Mouse (Mus musculus) urinary bladder, adult 2 months (tissue): ENCODE data around the gene Atp1b1. TPM values are rescaled to one million over a fixed set of nuclear protein-coding genes. Genes with fewer than 3 reads are reported as not detected.

Source experiments
- DNase-seq: peaks from one replicate; pipeline ENCODE4 v3.0.0; 2022; ENCODE audit warnings: low spot score
- polyA plus RNA-seq: library from polyadenylated mRNA; depleted of rRNA; stranded (reverse); fragments of >200 nt; gene quantifications from 2 replicates; pipeline ENCODE4 v1.2.3, GENCODE M21; 2012

Gene Atp1b1
- polyA plus RNA-seq, 1 experiment = 39.7 TPM

DNA sequence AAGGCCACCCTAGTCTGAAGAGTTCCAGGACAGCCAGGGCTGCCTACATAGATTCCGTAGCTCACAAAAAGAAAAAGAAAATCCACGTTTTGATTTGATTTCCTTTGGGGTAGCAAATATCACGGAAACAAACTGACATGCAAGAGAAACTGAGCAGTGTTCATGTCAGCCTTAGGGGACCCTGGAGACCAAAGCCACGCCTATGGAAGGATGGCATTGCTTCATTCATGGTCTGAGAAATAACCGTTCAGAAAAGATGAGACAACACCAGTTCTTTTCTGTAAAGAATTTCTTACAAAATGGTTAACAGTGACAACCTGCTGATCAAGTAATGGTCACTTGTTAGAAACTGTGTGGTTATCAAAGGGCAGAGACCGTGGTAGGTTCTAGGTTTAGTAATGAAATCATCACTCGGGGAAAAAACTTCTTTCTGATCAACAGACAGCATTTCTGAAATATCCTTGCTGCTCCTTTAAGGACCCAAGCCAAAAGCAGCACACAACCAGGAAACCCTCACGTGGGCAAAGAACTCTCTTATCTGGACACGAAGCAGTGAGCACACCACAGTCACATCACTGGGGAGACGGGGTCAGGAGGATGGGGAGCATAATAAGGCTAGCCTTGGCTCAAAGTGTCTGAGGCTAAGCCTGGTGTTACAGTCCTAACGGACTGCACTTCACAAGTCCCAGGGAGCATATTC lies 17.3 kb downstream of the Atp1b1 start:
- DNase-seq = no peak

DNA sequence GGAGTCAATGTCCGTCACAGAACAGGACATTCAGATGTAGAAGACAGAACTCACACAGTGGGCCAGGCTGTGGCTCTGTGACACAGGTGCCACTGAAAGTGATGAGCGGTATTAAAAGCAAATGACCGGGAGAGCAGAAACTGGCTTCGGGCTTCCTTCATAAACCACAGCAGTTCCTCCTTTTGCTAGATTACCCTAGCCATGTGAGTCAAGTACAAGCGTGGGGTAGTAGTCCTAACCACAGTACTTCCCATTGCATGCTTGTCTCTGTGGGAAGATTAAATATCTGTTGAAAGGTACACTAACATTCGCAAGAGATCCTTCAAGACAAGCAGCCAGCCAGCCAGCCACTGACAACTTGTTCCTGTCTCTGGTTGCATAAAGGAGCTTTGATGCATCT lies 17.9 kb downstream of the Atp1b1 start:
- DNase-seq = no peak

DNA sequence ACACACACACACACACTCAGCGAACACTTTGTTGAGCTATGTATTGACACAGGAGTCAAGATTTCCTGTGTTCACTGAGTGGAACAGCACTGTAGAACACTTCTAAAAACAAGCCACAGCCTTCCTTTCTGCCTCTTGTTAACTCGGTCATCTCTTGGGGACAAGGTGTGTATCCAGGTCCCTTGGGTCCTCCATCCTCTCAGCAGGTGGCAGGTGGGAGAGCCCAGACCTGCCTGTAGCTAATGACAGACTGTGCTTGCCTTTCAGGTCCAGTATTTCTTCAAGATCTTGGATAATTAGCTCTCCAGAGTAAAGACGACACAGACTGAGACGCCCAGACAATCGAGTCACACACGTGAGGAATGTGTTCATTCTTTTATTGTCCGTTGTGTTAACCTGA lies 21.4 kb downstream of the Atp1b1 start:
- DNase-seq = no peak

DNA sequence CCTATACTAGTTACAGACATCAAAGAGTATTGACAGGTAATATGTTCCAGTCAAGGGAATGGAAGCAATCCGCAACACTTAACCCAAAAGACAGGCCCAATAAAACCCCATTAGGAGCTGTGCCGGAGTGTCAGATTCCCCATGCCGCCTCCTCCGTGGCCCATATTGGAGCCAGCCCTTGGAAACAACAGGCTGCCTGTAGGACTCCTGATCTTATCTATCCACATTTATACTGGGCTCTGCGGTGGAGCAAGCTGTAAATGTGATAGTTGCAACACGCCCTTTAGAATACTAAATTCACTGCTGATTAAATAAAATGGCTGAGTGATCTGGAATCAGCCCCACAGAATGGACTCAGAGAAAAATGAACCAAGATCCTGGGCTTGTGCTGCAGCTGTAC lies 24.1 kb downstream of the Atp1b1 start:
- no peak for DNase-seq

DNA sequence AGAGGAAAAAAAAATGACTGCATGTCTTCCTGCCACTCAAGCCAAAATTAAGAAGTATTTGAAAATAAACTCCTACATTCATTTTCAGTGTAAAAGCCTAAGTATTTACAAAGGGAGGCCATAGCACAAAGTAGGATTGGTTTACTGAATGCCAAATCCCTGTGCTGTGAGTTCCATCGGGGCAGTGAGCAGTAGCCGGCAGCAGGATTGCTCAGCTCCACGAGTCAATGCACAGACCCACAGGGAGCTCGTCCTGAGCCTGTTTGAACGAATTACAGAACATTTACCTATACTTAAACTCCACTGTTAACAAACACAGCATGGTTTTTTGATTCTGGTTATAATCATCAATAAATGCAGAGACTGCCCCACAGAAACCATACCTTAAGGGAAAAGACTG lies 25.5 kb downstream of the Atp1b1 start:
- no peak for DNase-seq

DNA sequence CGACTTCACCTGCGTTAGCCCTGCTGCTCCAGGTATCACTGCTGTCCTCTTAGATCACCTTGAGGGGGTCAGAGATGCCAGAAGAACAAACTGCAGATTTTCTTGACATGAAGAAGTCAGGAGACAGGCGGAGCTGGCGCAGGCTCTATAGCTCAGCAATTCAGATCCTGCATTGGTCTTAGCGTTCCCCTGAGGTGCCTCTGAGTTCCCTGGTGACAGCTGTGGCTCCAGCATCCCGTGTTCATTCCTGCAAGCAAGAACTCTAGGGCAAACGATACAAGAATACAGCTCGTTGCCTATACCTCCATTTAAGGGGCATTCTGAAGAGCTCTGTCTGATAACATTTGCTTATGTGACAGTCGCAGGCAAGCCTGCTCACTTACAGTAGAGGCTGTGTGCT lies 29.5 kb downstream of the Atp1b1 start:
- DNase-seq = no peak

DNA sequence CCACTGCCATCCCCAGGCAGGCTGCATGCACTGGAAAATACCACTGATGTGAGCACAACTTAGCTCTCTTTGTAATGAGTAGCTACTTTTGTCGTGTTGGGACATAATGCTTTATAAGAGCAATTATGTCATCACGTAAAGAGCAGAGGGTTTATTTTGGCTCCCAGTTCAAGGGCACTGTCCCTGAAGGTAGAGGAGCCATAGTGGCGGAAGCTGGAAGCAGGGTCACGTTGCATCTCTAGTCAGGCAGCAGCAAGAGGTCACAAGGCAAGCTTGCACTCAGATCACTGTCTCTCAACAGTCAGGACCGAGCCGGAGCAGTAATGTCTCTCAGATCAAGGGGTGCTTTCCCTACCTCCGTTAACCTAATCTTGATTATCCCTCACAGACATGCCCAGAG lies 30.4 kb downstream of the Atp1b1 start:
- no peak for DNase-seq

DNA sequence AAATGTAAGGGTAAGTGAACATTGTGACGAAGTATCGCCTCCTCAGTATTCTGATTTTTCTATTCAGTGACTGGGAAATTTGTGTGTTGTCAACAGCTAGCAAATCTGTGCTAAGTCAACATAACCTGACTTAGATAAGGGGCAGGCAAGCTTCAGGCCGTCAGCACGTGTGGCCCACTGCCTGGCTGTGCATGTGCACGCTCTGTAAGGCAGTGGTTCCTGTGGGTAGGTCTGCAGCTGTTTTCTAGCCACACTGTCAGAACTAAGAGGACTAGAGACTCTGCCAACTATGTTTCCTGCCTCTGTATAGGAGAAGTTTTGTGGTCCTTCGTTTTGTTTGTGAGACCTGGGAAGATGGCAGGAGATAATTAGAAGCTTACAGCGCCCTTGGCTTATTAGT lies 31.9 kb downstream of the Atp1b1 start:
- DNase-seq = no peak

DNA sequence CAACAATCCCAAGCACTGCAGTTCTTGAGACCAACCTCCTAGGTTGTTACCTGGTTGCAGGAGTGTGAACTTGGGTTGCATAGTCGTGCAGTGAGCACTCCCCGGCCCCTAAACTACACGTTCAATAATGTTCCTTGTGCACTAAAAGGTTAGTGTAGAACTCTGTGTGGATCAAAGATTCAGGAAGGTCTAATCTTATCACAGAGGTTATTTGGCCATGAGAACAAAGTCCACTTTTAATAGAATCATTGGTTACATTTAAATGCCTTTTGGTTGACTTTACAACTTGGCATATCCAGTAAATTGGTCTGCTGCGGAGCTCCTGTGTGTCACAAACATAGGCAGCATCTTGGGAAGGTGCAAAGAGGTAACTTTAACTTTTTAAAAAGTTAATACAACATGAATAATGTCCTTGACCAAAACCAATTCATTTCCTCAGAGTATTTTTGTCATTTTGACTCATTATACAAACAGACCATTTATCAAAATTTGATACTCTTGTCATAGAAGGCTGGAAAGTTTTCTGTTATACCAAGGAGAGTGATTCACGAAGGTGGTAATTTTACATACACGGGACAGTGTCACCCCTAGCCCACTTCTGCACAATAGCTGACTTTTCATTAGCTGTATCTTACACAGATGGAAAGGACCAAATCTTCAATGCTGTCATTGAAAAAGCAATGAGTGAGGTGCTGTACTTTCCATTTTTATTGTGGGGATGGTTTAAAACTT lies 37.4 kb downstream of the Atp1b1 start:
- no peak for DNase-seq

DNA sequence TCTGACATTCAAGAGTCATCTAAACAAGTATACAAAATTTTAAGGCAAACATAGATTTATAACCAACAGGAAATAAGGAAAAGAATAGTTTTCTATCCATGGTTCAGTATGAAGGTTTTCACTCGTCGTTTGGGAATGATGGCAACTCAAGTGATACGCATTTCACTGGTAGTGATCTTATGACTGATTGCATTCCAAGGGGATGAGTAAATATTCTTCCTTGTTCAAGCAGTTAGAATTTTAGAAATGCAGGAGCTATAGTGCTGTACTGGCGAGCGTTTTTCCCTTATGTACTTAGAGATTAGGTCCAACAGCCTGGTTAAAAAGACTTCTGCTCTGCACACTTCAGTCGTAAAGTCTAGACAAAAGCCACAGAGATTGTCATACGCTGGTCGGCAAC lies 38.8 kb downstream of the Atp1b1 start:
- DNase-seq = no peak

DNA sequence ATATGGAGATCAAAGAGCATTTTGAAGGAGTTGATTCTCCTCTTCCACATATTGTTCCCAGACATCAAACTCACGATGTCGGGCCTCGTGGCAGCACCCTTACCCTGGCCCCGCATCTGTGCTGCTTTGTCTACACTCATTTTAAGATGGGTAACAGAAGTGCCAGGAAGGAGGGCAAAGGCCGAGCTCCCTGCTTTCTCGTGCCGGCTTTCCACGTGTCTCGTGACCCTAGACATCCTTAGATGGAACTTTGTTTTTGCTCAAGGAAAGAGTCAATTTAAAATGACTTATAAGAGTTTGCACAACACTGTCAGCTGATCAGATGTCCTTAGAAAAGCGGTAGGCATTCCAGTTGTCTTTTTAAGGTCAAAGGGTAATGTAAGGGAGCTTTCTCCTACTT lies 39.8 kb downstream of the Atp1b1 start:
- DNase-seq = no peak

DNA sequence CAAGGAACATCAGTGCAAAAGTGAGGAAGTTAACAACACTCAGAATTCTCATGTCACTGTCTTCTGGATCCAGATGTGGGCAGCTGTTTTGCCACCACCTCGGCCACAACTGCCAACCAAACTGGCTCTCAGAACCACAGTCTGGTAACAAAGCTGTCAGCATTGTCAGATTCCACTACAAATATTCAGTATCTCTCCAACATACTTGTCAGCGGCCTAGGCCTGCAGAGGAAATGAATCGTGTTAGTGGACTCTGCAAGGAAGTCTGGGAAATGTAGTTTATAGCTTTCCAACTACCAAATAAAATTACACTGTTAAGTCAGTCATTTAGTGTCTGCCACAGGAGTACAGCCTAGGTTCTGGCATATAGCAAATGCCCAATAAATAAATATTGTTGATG lies 40.6 kb downstream of the Atp1b1 start:
- DNase-seq = no peak

DNA sequence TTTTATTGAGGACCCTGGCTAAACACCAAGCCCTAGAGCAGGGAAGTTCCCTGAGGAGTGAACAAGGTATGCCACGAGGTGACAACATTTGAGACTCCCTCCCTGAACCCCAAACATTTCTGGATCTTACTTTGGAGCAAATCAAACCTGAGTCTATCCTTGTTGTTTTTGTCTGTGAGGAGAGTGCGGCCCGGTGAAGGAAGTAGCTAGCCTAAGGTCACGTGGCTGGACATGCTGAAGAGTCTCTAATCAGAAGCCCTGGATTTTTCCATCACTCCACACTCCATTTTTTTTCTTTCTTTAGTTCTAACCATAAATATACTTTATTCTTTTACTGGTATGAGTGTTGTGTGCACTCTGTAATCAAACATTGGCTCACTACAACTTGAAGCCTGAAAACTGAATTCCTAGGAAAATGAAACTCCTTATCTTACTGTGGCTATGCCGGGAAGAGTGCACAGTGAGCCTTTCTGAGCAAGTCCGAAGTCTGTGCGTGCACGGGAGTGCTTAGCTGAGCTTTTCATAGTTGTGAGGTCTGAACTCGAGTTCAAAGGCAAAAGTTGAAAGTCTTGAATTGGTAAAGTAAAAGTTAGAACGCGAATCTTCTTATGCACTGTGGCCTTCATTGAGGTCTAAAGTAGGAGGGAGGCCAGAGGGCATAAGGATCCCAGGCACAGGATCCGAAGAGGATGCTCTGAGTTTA lies 41.3 kb downstream of the Atp1b1 start:
- no peak for DNase-seq

DNA sequence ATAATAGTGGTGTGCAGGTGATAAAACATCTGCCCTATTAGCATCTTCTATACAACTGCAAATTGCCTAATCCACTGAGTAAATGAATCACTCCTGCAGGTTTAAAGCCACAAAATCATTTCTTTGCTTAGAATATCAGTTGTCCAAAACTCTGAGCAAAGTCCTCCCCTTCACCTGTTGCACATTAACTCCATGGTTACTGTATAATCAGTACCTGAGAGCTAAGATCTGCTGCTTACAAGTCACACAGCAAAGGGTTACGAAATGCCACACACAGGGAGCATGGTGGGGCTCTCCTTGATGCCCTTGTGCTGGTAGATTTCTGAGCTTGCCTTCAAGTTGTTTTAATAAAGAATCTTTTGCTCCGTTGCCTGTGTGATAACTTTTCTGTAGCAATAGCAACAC lies 42.8 kb downstream of the Atp1b1 start:
- no peak for DNase-seq

DNA sequence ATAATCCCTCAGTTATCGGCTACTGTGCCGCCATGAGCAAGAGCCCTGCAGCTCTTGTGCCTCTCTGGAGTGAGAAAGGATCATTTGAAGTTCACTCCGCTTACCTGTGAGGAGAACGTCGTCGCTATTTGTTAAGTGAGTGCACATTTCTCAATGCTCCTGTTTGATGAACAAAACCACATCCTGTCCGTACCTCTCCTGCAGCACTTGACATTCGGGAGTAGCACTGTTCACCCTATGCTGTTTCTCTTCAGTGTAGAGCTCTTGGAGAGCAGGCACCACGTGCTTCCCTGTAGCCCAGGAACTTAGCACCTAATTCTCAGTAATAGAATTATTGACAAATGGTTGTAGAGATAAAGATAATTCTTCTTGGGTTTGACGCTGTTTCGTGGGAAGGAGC lies 44.5 kb downstream of the Atp1b1 start:
- no peak for DNase-seq

DNA sequence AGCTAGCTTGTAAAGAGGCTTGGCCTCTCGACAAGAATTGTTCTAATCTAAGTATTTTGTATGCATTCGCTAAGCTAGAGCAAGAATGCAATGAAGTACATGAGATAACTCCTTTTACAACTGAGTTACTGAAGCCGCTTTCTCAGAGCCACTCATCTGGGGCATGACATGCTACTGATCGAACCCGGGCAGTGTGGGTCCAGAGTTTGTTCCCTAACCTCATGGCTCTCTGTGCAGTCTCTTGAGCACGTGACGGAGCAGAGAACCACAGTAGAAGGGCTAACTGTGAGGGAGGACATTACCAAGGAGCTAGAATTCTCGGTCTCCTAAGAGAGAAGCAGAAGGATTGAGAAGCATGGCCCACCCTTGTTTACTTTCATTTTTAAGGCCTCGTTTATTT lies 45.2 kb downstream of the Atp1b1 start:
- no peak for DNase-seq

DNA sequence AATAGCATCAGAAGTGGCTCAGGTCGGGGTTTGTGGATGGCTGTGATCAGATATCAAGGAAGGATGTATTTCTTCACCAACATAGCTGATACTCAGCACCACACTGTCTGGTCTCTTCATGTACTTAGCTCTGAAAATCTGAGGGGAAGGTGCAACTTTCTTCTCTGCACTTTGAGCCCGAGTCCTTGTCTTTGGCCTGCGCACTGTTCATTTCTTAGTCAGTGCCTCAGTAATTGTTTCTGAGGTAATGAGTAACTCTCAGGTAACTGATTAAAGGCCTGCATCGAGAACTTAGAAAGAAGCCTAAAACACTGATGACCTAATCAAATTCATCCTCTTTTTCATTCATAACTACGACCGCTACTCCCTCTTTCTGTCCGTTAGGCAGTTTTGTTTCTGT lies 46.8 kb downstream of the Atp1b1 start:
- DNase-seq = no peak

DNA sequence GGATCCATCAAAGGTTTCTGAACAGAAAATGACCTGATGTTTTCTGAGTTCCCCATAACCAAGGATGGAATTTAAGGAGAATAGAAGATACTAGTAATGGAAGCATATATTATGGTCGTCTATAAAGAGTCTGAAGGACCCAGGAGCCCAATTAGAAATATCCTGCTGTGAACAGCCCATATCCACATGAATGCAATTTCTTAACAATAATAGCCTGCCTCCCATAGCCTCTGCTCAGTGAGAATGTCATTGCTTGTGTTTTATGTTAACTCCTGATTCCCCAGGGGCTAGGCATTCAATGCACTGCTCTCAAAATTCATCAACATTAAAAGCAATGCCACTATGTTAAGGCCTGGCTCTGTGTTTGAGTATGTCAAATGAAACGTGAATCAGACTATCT lies 49.5 kb downstream of the Atp1b1 start:
- DNase-seq = no peak

DNA sequence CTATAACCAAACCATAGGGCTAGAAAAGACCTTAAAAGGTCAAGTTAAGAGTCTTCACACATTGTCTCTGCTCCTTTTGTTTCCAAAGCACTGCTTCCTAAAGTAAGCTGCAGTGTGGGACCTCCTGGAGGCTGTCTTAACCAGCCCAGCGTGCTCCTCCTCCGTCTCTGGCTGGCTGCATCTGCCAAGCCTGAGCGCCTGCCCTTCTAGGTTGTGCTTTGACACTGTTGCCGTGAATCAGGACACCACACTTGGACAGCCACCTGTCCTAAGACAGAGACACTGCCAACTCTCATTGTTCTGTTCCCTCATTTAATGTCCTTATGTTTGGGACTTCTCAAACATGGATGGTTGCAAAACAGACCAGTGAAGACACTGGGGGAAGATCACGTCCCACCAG lies 51.6 kb downstream of the Atp1b1 start:
- DNase-seq = no peak

DNA sequence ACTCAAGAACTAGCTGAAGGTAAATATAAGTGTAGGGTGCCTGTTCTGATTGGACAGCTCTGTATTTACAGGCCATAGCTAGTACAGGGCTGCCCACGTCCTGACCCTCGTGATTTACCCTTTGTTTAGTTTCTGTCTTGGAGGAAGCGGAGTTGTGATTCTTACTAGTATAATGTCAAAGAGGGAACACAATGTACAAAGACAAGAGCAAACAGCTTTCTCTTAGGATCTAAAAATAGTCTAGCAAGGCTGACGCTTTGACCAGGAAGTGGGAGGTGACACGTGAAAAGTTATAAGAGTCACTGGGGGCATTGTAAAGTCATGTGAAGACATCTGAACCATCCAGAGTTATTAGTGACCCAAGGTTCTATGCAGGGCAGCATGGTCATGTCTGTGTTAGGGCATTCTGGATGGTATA lies 52.8 kb downstream of the Atp1b1 start:
- no peak for DNase-seq

DNA sequence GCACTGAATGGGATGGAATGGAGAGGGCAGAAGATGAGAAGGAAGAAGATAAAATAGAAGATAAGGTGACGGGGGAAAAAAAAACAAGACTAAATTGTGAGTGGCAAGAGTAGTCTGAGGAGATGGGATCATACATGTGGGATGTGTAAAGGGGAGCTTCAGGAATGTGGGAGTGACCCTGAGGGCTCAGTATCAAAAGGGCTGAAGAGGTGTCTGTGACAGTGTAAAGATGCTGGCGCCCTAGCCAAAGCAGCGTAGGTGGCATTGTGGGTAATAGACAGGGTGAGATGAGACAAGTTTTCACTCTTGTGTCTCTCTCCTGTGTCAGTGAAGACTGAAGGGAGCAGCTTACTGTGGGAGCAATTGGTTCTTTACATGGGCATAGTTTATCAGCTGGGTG lies 58.6 kb downstream of the Atp1b1 start:
- DNase-seq = no peak

DNA sequence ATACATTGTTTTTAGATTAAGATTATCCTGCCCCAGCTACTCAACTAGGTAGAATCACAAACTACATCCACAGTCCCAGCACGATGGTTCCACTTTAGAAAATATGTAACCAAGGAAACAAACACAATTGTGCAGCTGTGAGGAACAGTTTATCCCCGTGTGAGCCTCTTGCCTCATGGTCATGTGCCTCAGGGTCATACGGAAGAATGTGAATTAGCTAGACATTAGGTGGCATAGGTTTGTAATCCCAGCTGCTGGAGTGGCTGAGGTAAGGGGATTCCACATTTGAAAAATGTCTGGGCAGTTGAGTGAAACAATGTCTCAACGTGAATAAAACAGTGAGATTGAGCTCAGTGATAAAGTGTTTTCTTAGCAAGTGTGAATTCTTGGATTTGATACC lies 60.5 kb downstream of the Atp1b1 start:
- no peak for DNase-seq

DNA sequence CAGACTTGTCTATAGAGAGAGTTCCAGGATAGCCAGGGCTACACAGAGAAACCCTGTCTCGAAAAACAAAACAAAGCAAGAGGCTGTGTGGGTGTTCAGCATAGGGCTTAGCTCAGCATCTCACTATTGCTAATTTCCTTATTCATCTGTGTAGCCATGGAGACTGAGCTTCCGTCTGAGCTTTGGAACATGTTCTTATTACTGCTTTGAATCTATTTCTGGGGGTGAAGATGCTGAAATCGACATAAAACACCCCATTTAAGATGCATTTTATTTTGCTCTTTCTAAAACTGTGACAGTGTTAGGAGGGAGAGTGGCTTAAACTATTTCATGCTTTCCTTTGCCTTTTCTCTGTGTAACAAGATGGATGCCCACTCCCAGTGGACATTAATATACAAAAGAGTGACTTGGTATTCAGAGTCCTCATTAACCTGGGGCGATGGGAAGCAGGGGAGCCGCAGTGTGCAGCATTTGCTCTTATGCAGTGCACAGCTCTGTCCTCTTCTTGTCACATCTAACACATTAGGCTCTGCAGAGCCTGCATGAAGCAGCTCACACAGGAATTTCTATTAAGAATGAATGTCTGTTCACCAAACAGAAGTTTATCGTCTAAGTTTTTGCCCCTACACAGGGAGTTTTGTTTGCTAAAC lies 62.9 kb downstream of the Atp1b1 start:
- DNase-seq = no peak
